Mouse (Mus musculus): ENCODE data around the gene Tmem37. TPM values are rescaled to one million over a fixed set of nuclear protein-coding genes. Genes with fewer than 3 reads are reported as not detected.

Gene Tmem37
- polyA plus RNA-seq, 1 experiment from 2014 or later: 7.4 TPM

DNA sequence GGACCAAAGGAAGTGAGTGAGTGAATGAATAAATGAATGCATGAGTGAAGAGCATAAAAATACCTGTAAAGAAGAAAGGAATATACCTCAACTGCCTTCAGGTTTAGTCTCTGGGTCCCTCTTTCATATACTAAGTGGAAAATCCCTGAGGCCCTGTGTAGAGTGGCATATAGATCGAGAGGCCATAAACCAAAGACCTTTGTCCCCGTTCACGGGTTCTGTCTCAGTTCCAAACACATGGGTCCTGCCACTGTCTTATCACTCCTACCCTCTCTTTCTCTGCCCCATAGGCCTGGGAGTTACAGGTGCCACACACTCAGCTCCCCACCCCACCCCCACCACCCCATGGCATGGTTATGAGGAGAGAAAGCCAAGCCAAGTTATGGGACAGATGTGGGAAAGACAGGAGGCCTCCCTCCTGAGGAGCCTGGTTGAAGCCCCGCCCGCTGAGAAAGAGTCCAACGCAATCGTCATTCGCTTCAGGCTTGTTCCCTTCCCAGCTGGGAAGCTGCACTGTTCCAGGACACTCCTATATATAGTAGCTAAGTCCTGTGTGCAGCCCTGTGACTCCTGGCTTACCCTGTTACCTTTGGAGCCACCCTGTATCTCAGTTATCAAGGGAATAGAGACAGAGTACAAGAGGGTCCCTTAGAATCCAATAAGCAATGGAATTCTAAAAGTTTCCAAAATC is 17.2 kb upstream of the Tmem37 start:
- H3K27ac ChIP-seq (ENCODE audit: low read depth): no peak overlapping the region
- H3K9me3 ChIP-seq (ENCODE audit: low read depth, low read length): no peaks in the 10 kb centered on the region
- no peak overlapping the region for H3K9ac ChIP-seq
- H3K27me3 ChIP-seq (ENCODE audit: insufficient read depth, low read length): no peaks in the 10 kb centered on the region
- 74% methylated on average over 8 of the region's 8 CpGs for WGBS
- DNase-seq (no peak), ATAC-seq (ENCODE audit: insufficient read depth) (no peak)
- no peak overlapping the region for H3K4me3 ChIP-seq (ENCODE audit: low read depth, low read length)
- H3K4me2 ChIP-seq: no peak overlapping the region
- no peak for TF ChIP-seq CTCF (IDR thresholded peaks at IDR 0.05; ENCODE audit: low read depth)
- no peaks in the 10 kb centered on the region for H3K4me1 ChIP-seq (ENCODE audit: insufficient read depth)
- no peaks in the 10 kb centered on the region for H3K36me3 ChIP-seq (ENCODE audit: insufficient read depth)

GRCm38 (mm10) chr1:120089180-120089579 is 15.3 kb upstream of the Tmem37 start:
- no peaks in the 10 kb centered on the region for H3K9me3 ChIP-seq (ENCODE audit: low read depth, low read length)
- TF ChIP-seq CTCF (IDR thresholded peaks at IDR 0.05; ENCODE audit: low read depth): no peak
- 16% methylated on average over 5 of the region's 5 CpGs for WGBS
- DNase-seq: no peak
- no peaks in the 10 kb centered on the region for H3K4me1 ChIP-seq (ENCODE audit: insufficient read depth)
- no peak overlapping the region for H3K9ac ChIP-seq
- H3K36me3 ChIP-seq (ENCODE audit: insufficient read depth): no peaks in the 10 kb centered on the region
- no peak overlapping the region for H3K4me3 ChIP-seq (ENCODE audit: low read depth, low read length)
- no peak overlapping the region for H3K27ac ChIP-seq (ENCODE audit: low read depth)
- ATAC-seq (ENCODE audit: insufficient read depth): no peak
- no peaks in the 10 kb centered on the region for H3K27me3 ChIP-seq (ENCODE audit: insufficient read depth, low read length)
- no peak overlapping the region for H3K4me2 ChIP-seq

DNA sequence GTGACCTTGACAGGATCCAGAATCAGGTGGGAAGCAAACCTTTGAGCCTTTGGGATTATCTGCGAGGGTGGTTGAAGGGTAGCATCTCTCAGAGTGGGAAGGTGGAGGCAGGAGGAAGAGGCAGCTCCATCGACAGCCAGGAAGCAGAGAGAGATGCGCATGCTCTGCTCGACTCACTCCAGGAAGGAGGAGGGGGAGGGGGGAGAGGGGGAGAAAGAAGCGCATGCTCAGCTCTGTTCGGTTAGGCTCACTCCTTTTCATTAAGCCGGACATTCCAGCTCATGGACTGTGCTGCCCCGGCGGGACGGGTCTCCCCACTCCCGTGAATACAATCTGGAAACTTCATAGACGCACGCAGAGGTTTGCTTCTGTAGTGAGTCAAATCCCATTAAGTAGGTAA is 12.8 kb upstream of the Tmem37 start:
- Histone ChIP-seq H3K4me3 (ENCODE audit: low read depth, low read length) (no peak overlapping the region), H3K36me3 (ENCODE audit: insufficient read depth) (no peaks in the 10 kb centered on the region), H3K27me3 (ENCODE audit: insufficient read depth, low read length) (no peaks in the 10 kb centered on the region), H3K4me2 (no peak overlapping the region), H3K27ac (ENCODE audit: low read depth) (no peak overlapping the region), H3K9me3 (ENCODE audit: low read depth, low read length) (no peaks in the 10 kb centered on the region), H3K9ac (no peak overlapping the region), H3K4me1 (ENCODE audit: insufficient read depth) (peaks cover 10% of the 10 kb centered on the region)
- ATAC-seq (ENCODE audit: insufficient read depth) (no peak), DNase-seq (no peak)
- 64% methylated on average over 13 of the region's 13 CpGs for WGBS
- TF ChIP-seq CTCF (IDR thresholded peaks at IDR 0.05; ENCODE audit: low read depth): no peak

DNA sequence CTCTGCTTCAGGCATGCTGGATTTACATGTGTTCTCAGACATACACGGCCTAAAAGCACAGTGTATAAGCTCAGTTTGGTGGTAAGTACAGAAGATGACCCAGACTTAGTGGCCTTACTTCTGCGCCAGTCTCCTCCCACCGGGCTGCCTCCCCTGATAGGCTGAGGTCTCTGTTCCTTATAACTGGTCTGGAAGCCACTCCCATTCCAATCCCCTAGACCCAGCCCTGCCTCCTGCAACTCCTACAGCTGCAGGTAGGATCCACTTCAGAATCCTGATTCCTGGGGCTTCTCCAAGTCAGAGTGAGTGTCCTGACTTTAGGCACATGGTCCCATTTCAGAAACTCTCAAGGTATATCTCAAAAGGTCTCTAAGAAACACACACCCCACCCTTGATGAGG is 11.8 kb upstream of the Tmem37 start:
- no peak overlapping the region for H3K4me2 ChIP-seq
- no peak for ATAC-seq (ENCODE audit: insufficient read depth)
- 79% methylated on average over 3 of the region's 3 CpGs for WGBS

GRCm38 (mm10) chr1:120083921-120084517 is 10.1 kb upstream of the Tmem37 start:
- no peak overlapping the region for H3K9ac ChIP-seq
- H3K27ac ChIP-seq (ENCODE audit: low read depth): no peak overlapping the region
- TF ChIP-seq CTCF (IDR thresholded peaks at IDR 0.05; ENCODE audit: low read depth): no peak
- H3K27me3 ChIP-seq (ENCODE audit: insufficient read depth, low read length): no peaks in the 10 kb centered on the region
- no peak overlapping the region for H3K4me2 ChIP-seq
- 23% methylated on average over 5 of the region's 5 CpGs for WGBS
- no peaks in the 10 kb centered on the region for H3K9me3 ChIP-seq (ENCODE audit: low read depth, low read length)
- no peak overlapping the region for H3K4me3 ChIP-seq (ENCODE audit: low read depth, low read length)
- peaks cover 10% of the 10 kb centered on the region for H3K4me1 ChIP-seq (ENCODE audit: insufficient read depth)
- DNase-seq (peak; percentile 46), ATAC-seq (ENCODE audit: insufficient read depth) (peak; percentile 52; the same call in 1 of the 2 replicates)
- no peaks in the 10 kb centered on the region for H3K36me3 ChIP-seq (ENCODE audit: insufficient read depth)

More for the DNA sequence above, 11.8 kb upstream of the Tmem37 start:
- Histone ChIP-seq H3K27me3 (ENCODE audit: insufficient read depth, low read length) (no peaks in the 10 kb centered on the region), H3K9me3 (ENCODE audit: low read depth, low read length) (no peaks in the 10 kb centered on the region), H3K27ac (ENCODE audit: low read depth) (no peak overlapping the region), H3K36me3 (ENCODE audit: insufficient read depth) (no peaks in the 10 kb centered on the region), H3K4me3 (ENCODE audit: low read depth, low read length) (no peak overlapping the region), H3K9ac (no peak overlapping the region), H3K4me1 (ENCODE audit: insufficient read depth) (peaks cover 10% of the 10 kb centered on the region)
- TF ChIP-seq CTCF (IDR thresholded peaks at IDR 0.05; ENCODE audit: low read depth): no peak
- DNase-seq: no peak

GRCm38 (mm10) chr1:120082957-120083585 is 9.2 kb upstream of the Tmem37 start:
- peak; percentile 71 for ATAC-seq (ENCODE audit: insufficient read depth)
- no peak overlapping the region for H3K27ac ChIP-seq (ENCODE audit: low read depth)
- DNase-seq: peak; percentile 64
- H3K27me3 ChIP-seq (ENCODE audit: insufficient read depth, low read length): no peaks in the 10 kb centered on the region
- no peaks in the 10 kb centered on the region for H3K36me3 ChIP-seq (ENCODE audit: insufficient read depth)
- peaks cover 10% of the 10 kb centered on the region for H3K4me1 ChIP-seq (ENCODE audit: insufficient read depth)
- WGBS: 16% methylated on average over 7 of the region's 7 CpGs
- H3K9ac ChIP-seq: no peak overlapping the region
- no peak for TF ChIP-seq CTCF (IDR thresholded peaks at IDR 0.05; ENCODE audit: low read depth)
- H3K9me3 ChIP-seq (ENCODE audit: low read depth, low read length): no peaks in the 10 kb centered on the region
- peak overlapping the region; percentile 35; the same call in 1 of the 2 replicates for H3K4me2 ChIP-seq
- H3K4me3 ChIP-seq (ENCODE audit: low read depth, low read length): no peak overlapping the region

GRCm38 (mm10) chr1:120080632-120081031 is 6.8 kb upstream of the Tmem37 start:
- Histone ChIP-seq H3K4me3 (ENCODE audit: low read depth, low read length) (no peak overlapping the region), H3K36me3 (ENCODE audit: insufficient read depth) (no peaks in the 10 kb centered on the region), H3K9ac (no peak overlapping the region), H3K4me1 (ENCODE audit: insufficient read depth) (peaks cover 10% of the 10 kb centered on the region), H3K4me2 (no peak overlapping the region), H3K9me3 (ENCODE audit: low read depth, low read length) (no peaks in the 10 kb centered on the region), H3K27me3 (ENCODE audit: insufficient read depth, low read length) (no peaks in the 10 kb centered on the region), H3K27ac (ENCODE audit: low read depth) (no peak overlapping the region)
- ATAC-seq (ENCODE audit: insufficient read depth) (no peak), DNase-seq (no peak)
- no peak for TF ChIP-seq CTCF (IDR thresholded peaks at IDR 0.05; ENCODE audit: low read depth)
- WGBS: 84% methylated on average over 1 of the region's 1 CpGs
